Comparison of ENCODE assay signal across 19 mouse cellular contexts in the genomic region with DNA sequence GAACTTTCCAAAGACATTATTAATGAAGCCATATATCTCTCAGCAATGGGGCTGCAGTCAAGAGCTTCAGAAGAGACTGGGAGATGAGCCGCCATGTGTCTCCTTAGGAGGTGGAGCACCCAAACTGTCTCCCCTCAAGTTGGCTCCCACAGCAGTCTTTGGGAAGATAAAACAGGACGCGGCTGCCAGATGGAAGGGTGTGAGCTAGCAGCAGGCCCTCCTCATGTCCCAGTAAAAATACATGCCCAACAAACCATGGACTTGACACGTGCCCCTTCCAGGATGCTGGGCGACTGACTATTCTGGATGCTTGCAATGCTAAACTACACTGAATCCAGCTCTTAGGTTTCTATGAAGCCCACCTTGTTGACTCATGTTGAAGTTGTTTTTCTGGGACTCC. TPM values are rescaled to one million over a fixed set of nuclear protein-coding genes. Genes with fewer than 3 reads are reported as not detected.
DNase-seq lines count a peak whose midpoint lies in the region; ATAC-seq lines count a peak whose summit lies in the region.
"Had no signal": no experiment of that assay in that cellular context is flagged by ENCODE, and none has a peak within 500 bp of the region (broad histone marks: within the 10 kb centered on the region; RNA-seq: fewer than 3 reads in every experiment).

No protein-coding gene starts in this region.

- peak; percentile 85 for ATAC-seq in frontal cortex, adult (ENCODE audit: low TSS enrichment)
- no peak for ATAC-seq in CD4-positive, CD25-positive, alpha-beta regulatory T cell, adult 4 months
- ATAC-seq: Patski had no signal

- intact Hi-C loops in left cerebral cortex, postnatal 4 days (cut with DNase I), result no loop called here
- intact Hi-C loops in left cerebral cortex, postnatal 10 days (cut with DNase I), result no loop called here

- DNase-seq in frontal cortex, postnatal 14 days (ENCODE audit: low spot score in 2 of 2), result no peak
- peak; percentile 21 to 32 for DNase-seq in left cerebral cortex, adult 18-20 months (ENCODE audit: low spot score in 2 of 2)
- DNase-seq in left cerebral cortex, postnatal 4 days, result no peak
- DNase-seq in left cerebral cortex, postnatal 10 days (ENCODE audit: extremely low spot score in 1 of 2, low spot score in 2 of 2), result peak; percentile 38 to 45
- peak; percentile 30 for DNase-seq in right cerebral cortex, postnatal 4 days
- DNase-seq: adrenal gland, postnatal 10 days; cerebellum, adult 11-12 months; cerebellum, adult 9-11 months; embryo, embryonic 11 days; gastrocnemius, postnatal 14 days; heart, postnatal 36 days; kidney, adult 11 months; kidney, postnatal 14 days; thymus, postnatal 4 days had no signal

RNA-seq across cellular contexts. Expression of gene Adcy1, which starts 45.2 kb away (rescaled TPM):
- 100 to 1,000 TPM; 276 to 285 TPM for total RNA-seq in left cerebral cortex, adult 18-20 months (2021)
- 100 to 1,000 TPM; 328 to 375 TPM for total RNA-seq in left cerebral cortex, postnatal 4 days (2021)
- total RNA-seq in left cerebral cortex, postnatal 10 days (2021), result 100 to 1,000 TPM; 428 to 485 TPM
- not detected for polyA plus RNA-seq in CD4-positive, CD25-positive, alpha-beta regulatory T cell, adult 4 months (2017; shearing (Covaris generic))
- total RNA-seq: granulocyte monocyte progenitor cell, adult 5-6 weeks; megakaryocyte progenitor cell, adult 5-6 weeks had no signal

Comparison
In these comparisons a context has a peak if more than half of its experiments do, and no peak if none do; other contexts are left out.
1. DNase-seq: peak in left cerebral cortex, adult 18-20 months (2 of 2), left cerebral cortex, postnatal 10 days (2 of 2) and right cerebral cortex, postnatal 4 days (single experiment); none in frontal cortex, postnatal 14 days (0 of 2) and left cerebral cortex, postnatal 4 days (single experiment).